Mouse (Mus musculus) erythroblast, embryonic 14.5 days (primary cell): ENCODE results near the gene Cdhr3.

Source experiments
- GATA1 ChIP-seq: IDR thresholded peaks from 2 replicates; pipeline ENCODE4 v1.6.1; 2012; ENCODE audit warnings: low read length, inconsistent platforms, mixed read lengths
- TAL1 ChIP-seq: IDR thresholded peaks from 3 replicates; pipeline ENCODE4 v1.6.1; 2012; ENCODE audit warnings: low read length, inconsistent platforms, mixed read lengths

DNA sequence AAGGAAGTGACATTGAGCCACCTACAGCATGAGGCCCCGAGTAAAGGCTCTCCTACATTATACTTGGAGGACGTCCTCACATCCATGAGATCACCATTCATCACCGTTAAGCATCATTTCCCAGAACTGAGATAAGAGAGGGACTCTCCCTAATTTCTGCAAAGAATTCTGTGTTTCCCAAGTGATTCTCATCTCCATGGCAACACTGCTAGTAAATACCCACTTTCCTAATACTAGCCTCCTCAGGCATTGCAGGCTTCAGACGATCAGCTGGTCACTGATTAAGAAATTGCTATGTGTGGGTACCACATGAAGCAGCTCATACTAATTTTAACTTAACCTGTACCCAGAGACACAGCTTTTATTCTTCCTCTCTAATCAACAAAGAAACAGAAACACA lies 92.3 kb downstream of the Cdhr3 start:
- TF ChIP-seq GATA1 (no peak), TAL1 (no peak)
